Mouse (Mus musculus) heart, adult 9 months (tissue): ENCODE results near the gene Map2k5.

Experiments
- DNase-seq, 2 experiments: peaks; one replicate each; pipeline ENCODE4 v3.0.0; 2022; ENCODE audit warnings: low spot score in 2 of 2

The Map2k5 gene

DNA sequence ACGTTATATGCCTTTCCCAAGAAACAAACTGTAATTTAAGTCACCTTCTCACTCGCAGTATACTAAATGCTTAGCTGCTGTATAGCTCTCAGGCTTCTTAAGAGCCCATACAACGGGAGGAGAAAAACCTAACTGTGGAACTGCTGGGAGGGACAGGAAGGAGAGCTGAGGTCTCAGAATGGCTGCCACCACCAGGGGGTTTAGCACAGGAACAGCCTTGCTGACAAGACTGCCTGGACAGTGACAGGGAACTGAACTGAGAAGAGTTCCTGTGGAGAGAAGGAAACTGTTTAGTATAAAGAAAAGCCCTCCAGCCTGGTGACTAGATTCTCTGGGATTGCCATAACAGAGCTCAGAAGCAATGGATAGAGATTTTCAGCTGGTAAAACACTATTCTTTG is 35.9 kb downstream of the Map2k5 start:
- no peak for DNase-seq

DNA sequence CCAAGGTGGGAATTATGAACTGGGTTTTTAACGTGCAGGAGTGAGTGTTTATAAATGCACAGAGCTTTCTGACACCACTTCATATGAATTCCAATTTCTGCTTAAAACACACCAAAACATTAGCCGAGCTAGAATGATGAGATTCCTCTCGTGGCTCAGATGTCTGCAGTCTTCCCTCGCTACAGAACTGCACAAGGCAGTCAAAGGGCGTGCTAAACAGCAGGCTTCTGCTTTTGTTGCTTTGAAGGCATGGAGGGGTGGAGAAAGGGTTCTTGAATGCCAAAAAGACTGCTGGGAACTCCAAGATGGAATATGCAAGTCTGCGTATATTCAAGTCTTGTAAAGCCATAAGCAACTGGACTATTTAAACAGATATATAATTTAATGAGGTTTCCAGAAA is 38.4 kb downstream of the Map2k5 start:
- no peak for DNase-seq

DNA sequence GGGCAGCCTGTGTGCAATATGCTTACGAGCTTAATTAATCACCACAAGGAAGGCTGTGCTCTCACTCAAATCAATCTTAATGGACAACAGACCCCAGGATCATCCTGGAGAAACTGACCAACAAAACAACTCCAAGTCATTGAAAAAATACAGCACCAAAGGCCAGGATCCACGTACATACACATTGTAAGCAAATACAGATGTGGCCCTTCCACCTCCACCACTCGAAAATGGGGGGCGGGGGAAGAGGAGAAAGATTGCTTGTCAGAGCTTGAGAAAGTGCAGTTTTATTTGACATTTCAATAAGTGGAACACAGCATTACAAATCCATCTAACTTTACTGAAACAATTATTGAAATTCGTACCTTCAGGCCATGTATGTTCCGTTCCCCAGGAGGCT is 39.0 kb downstream of the Map2k5 start:
- DNase-seq: no peak

DNA sequence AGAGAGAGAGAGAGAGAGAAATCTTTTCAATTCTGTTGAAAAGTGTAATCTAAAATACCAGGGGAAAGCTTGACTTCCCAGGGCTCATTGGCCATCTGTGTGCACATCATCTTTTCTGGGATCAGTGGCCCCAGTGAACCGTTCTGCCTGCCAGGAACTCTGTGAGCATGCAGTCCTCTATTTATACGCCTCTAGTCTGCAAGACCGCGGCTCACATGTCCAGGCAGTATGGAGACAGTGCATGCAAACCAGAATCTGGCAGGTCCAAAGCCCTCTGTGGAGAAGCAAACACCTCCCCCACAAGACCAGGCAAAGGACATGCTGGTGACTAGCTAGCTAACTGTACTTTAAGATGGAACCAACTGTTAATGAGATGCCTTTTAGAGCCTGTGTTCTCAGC is 41.9 kb downstream of the Map2k5 start:
- DNase-seq: no peak

DNA sequence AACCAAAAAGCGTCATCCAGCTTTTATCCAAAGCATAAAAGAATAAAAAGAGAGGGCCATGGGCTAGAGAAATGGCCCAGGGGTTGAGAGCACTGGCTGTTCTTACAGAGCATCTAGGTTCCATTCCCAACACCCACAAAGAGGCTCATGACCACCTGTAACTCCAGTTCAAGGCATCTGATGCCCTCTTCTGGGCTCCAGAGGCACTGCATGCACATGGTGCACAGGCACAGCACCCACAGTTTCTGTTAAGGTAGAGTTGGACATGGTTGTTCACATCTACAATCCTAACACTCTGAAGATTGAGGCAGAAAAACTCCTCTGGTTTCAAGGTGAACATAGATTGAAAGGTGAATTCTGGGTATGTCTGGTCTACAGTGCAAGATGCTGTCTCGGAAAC is 44.6 kb downstream of the Map2k5 start:
- DNase-seq: no peak

GRCm38 (mm10) chr9:63331246-63331645 is 46.5 kb downstream of the Map2k5 start:
- no peak for DNase-seq

DNA sequence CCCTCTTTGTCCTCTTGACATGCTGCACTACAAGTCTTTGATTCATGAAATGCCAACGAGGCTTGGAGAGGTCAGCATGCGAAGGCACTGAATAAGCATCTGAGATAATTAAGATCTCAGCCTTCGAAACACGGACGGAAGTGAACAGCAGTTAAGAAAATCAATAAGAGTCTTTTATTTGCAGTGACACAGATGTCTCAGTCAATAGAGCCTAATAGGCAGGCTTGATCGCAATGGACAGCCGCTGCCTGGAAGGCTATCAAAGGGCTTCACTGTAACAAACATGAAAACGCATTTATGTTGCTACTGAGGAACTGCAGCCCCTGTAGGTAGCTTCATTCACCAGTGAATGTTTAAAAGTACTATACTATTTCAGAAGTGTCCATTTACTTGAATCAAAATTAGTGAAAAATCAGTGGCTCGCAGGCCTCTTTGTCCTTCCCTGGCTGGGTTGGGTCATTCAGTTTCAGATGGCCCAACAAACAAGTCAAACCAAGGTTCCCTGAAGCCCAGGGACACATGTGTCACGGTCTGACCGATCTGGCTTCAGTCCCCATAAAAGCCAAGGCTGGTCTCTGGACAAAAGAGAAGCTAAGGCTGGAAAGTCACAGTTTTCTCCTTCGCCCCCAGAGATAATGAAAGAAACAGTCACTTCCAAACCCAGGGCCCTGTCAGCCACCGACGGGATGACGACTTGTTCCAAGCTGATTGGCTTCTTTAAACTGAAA is 48.6 kb downstream of the Map2k5 start:
- no peak for DNase-seq

DNA sequence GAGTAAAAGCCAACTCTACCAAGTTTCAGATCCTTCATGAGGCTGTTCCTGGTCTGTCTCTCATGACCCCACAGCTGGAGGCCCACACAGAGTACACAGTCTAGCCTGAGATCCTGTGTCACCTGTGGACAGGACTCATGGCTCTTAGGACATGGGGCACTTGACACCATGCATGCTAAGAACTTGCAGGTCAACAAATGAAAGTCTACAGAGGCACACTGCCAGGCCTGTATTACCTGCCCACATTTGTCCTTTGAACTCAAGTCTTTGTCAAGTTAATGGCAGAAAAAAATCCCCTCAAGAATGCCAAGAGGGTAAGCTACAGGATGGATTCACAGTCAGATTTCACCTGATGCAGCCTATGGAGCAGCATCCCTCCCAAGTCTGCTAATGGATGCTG is 62.5 kb downstream of the Map2k5 start:
- DNase-seq: no peak

DNA sequence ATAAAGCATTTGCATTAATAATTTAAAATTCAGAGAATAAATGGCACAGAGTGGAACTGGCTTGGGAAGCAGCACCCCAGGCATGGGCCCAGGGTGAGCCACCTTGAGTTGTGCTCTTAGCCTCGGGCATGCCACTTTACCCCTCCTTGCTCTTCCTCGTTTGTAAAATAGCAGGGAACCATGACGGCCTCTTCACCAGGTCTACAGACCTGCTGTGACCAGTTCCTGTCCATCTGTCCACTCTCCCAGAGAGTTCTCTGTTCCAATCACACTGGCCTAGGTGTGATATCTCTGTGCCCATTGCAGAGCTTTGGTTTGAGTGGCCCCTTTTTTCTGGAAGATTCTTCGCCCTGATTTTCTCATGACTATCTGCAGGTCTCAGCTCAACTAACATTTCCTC is 63.6 kb downstream of the Map2k5 start:
- no peak for DNase-seq

DNA sequence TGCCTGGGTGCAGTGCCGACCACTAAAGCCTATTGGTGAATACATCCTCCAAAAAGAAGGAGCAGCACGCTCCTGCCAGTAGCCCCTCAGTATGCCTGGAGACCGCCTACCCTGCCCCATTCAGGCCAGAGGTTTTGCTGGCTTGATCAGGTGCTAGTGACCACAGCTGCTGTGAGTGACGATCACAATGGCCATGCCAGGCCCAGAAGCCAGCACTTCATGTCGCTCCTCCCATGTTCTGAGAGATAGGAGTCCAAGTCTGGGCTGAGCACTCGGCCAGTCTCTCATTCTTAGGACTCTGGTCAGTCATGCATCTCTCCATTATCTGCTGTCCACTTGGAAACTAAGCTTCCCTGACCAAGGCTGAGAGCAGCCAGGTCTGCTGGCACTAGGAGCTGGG is 67.7 kb downstream of the Map2k5 start:
- peak in 1 of 2 experiments; percentile 15 for DNase-seq

DNA sequence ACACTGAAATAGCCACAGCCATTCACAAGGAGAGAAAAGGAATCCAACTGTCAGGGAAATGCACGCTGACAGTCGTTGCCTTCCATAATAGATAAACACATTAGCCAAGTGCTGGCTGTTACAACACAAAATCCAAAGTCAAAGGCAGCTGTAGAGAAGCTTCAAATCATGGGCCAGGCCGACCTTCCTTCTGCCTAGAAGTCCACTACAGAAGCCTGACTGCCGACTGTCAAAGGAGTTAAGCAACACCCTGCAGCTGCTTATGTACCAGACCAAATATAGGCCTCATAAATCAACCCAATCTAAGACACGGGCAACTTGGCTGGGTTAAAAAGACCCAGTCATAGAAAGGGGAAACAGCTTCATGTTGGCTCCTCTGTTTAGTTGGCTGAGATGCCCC is 68.7 kb downstream of the Map2k5 start:
- DNase-seq: peak; percentile 19 to 25

GRCm38 (mm10) chr9:63308441-63308840 is 69.3 kb downstream of the Map2k5 start:
- no peak for DNase-seq

DNA sequence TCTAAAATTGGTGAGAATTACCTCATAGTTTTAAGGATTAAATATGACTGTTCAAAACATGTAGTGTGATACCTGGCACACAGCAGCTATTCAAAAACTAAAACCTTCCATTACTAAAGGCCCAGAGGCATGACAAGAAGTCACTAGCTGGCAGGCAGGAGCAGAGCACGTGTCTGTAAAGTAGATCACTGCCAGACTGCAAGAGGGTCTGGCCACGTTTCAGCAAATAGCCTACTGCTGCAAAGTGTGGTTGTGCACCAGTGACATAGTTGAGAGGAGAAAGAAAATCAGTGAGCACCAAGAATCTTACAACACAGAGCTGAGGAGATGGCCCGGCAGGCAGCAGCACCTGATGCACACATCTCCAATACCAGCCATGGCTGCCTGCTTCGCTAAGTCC is 75.2 kb downstream of the Map2k5 start:
- DNase-seq: peak; percentile 24 to 66

DNA sequence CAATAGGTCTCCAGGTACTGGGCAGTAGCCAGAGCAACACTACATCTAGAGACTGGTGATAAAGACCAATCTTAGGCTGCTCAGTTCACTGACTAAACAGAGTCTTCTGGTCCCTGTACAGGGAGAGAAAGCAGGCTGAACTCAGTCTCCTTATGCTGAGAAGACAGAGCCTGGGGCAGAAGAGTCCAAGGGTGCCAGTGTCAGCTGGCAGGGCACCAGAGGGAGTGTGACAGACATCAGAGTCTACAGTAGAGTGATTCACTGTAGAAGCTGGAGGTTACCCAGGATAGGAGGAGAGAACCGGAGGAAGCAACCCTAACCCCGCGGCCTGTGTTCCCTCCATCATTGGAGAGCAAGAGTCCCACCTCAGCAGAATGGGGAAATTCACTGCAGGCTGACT is 79.0 kb downstream of the Map2k5 start:
- DNase-seq: no peak

DNA sequence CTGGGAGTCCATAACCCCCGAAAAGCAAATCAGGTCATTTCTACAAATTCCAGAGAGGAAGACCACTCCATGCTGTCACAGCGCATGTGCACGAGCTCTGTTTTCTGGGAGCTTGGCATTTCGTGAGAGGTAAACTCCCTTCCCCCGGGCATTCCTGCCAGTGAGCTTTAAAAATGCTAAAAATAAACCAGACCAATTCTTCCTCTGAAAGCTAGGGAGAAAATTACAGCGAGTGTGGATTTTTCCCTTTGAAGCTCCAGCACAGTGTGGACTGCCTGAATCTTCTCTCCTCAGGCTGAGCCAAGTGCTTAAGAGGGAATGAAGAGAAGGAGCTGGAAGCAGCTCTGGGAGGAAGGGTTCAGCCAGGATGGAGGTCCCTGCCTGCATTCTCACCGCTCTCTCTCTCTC is 82.1 kb downstream of the Map2k5 start:
- no peak for DNase-seq

DNA sequence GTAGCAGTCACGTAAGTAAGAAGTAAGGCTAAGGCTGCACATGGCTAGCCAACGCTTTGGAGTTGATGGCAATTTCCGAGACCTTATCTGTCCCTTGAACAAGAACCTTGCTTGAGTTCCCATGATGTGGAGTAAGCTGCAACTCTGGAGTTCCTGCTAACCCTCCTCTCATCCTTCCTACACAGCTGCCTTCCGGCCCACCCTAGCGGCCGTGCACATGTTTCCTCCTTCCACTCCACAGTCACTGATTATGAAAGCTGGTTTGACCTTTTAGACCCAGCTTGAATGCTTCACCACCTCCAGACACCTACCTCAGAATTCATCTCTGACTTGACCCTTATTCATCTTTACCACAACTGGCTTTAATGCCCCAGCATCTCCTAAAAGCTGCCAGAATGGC is 82.9 kb downstream of the Map2k5 start:
- no peak for DNase-seq

DNA sequence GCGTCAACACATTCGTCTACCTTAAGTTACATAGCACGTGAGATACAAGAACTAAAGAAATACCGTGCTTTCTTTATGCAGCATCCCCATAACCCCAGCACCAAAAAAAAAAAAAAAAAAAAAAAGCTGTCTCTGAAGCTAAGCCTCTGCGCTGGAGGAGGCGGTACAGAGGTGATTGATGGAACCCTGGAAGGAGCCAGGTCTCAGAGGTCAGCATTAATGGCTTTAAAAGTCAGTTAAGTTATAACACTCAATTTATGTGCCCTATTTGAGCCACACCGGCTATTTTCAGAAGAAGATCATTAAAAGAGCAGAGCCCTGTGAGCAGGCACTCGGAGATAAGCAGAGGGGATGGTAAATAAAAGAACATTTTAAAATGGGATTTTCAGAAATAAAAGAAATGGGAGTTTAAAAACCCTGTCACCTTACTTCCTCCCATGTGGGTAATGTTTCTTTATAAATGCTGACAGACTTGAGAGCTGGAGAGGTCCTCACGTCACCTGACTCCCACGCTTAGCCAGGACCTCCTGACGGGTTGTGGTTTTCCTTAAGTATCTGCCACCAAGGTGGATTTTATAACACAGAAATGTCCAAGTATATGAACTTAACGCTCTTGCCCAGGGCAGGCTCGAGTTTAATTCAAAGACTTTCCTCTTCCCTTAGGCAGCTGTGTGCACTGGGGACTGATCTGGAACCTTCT is 83.8 kb downstream of the Map2k5 start:
- DNase-seq: no peak

- no peak for DNase-seq
Measured at GRCm38 (mm10) chr9:63288676-63289075, 89.0 kb downstream of the Map2k5 start.

DNA sequence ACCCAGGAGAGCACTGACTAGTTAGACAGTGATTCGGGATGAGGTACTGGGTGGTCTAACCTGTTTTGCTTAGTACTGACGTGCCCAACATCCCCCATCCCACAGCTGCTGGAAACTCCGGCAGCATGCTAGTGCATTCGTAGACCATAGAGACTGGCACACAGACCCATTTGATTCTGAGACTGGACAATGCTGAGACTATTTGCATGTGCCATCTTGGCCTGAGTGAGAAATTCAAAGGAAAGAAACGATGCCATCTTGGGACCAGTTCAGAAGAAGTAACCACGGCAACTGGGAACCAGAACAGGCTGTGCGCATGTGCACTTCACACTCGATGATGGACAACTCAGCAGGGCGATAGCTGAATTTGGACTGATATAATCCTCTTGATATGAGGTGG is 93.3 kb downstream of the Map2k5 start:
- no peak for DNase-seq

DNA sequence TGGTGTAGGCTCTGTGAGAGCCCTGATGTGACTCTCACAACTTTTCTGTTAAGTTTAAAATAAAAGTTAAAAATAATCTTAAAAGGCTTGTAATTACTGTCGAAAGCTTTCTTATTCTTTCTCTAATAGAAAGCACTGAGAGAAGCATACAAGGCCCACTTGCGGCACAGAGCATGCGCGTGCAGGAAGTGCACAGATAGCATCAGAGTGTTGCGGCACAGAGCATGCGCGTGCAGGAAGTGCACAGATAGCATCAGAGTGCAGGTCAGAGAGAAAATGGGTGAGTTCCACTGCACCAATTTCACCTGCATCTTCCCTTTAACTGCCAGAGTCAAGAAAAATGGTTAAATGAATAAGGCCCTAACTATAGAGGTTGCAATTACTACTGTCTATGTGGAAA is 95.7 kb downstream of the Map2k5 start:
- DNase-seq: no peak

DNA sequence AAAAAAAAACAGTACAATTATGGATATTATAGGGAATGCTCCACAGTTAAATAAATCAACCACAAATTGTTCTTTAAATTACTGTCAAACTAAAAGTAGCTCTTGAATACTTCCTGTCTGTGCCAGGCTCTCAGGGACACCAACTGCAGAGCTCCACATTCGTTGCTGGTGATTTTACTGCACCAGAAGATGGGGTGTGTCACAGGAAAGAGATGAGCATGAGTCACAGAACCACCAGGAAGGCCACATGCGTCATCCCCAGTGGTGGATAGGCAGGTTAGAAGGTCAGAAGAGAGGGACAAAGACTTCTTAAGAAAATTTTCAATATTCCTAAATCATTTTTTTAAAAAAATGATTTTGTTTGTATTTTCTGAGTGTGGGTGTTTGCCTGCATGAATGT is 96.6 kb downstream of the Map2k5 start:
- DNase-seq: no peak

DNA sequence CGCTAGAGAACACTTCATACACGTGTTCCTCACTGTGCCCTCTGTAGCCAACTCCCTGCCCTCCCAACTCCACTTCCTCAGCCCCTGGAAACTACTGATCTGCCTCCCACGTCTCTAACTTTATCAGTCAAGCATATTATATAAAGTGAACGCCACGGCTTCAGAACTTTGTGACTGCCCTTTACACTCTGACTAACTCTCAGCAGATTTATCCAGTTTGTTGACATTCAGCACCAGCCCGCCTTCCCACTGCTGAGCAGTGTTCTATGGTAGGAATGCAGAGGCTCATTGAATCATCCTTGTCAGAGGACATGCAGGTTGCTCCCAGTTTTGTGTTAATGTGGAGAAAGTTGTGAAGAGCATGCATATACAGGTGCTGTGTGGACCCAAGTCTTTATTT is 103.9 kb downstream of the Map2k5 start:
- no peak for DNase-seq

GRCm38 (mm10) chr9:63269839-63270238 is 107.9 kb downstream of the Map2k5 start:
- DNase-seq: no peak

- no peak for DNase-seq
Measured at GRCm38 (mm10) chr9:63263188-63263587, 114.5 kb downstream of the Map2k5 start.
